Mouse (Mus musculus): ENCODE results near the gene Lemd1.
A peak's percentile ranks its signal among the peaks of the same experiment; 100 is the strongest.

Gene Lemd1

DNA sequence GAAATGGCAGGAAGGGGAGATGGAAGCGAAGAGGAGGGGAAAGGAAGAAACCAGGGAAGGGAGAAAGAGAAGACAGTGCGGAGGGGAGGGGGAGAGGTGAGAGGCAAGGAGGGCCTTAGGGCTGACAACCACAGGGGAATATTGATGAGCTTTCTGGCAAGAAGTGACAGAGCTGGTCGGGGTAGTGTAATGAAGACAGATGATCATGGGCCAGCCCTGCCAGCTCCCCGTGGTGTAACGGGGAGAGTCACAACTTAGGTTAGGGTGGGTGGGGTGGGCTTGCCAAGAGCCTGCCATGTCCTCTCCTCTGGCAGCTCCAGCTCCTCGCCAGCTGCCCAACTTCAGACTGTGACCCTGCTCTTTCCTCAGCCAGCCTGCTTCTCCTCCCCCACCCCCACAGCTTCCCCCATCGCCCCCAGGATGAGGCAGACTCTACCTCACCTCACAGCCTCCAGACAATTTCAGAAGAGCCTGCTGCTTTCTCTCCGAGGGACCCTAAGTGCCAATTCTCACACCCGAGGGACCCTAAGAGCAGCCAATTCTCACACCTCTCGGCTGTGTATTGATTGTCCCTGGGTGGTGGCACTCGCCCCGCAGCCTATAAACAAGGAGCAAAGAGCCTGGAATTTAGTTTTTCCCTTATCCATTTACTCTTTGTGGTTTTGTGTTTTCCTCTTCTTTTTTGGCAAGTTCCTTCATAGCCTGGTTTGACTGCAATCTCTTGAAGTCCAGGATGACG is 26.3 kb upstream of the Lemd1 start:
- DNase-seq (ENCODE audit: extremely low read depth, insufficient read length, low spot score) = no peak

DNA sequence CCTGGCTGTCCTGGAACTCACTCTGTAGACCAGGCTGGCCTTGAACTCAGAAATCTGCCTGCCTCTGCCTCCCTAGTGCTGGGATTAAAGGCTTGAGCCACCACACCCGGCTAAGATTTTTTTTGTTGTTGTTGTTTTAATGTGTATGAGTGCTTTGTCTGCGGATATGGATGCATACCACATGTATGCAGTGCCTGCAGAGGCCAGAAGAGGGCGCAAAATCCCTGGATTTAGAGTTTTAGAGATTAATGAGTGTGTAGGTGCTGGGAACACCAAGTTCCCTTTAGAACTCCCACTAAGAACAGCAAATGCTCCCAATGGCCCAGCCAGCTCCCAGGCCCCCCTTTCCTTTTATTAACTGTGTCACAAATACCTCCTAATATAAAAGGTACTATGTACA is 25.4 kb upstream of the Lemd1 start:
- no peak for DNase-seq (ENCODE audit: extremely low read depth, insufficient read length, low spot score)

DNA sequence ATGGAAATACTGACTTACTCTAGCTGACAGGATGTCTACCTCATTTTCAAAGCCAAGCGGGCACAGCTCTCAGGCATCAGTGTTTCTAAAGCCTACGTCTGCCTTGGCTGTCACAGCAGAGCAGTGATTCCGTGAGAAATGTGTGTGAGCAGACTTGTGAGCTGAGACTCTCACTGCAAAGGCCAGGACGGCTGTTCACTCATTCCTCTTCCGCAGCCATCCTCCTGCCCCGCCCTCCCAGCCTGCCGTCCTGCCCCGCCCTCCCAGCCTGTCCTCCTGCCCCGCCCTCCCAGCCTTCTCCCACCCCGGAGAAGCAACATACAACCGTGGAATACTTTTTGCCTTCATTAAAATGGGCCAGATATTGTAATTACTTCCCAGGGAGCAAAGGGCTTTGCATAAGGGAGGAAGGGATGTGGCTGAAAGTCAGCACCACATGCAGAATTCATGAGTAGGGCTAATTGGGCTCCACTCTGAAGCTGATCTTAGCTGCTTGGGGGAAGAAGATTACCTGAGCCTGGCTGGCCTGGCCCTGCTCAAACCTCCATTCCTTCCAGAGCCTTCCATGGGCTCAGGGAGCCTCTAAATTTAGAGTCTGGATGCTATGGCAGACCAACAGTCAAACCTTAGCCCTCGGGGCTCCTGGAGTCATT is 23.0 kb upstream of the Lemd1 start:
- DNase-seq (ENCODE audit: extremely low read depth, insufficient read length, low spot score) = peak; percentile 36

DNA sequence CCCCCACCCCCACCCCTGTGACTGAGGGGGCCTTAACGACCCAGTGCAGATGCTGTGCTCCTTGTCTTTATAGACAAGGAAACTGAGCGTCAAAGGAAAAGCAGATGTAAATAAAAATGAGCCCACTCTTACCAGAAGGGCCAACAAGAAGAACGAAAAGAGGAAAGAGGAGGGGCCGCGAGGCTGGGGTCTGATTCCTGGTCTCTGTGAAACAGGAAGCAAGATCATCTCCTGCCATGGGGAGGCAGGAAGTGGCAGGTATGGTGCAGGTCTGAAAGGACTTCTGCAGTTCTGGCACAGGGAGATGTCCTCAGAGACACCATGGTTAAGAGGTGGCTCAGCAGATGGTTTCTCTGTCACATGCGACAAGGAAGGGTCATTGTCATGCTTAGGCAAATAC is 20.5 kb upstream of the Lemd1 start:
- DNase-seq (ENCODE audit: extremely low read depth, insufficient read length, low spot score) = no peak

DNA sequence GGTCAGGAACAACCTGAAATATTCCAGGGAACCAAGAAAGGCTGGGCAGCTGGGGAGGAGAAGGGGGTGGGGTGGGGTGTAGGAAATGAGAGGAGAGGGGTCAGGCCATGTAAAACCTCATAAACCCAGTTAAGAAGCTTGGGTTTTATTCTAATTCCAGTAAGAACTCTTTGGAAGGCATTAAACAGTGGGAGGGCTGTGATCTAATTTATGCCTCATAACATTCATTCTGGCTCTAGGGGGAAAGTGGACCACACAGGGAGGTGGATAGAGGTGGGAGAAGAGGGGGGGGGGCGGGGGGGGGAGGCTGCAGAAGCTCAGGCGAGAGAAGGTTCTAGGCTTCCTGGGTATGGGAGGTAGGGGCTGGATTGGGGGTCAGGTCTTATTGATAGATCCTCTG is 19.6 kb upstream of the Lemd1 start:
- no peak for DNase-seq (ENCODE audit: extremely low read depth, insufficient read length, low spot score)

DNA sequence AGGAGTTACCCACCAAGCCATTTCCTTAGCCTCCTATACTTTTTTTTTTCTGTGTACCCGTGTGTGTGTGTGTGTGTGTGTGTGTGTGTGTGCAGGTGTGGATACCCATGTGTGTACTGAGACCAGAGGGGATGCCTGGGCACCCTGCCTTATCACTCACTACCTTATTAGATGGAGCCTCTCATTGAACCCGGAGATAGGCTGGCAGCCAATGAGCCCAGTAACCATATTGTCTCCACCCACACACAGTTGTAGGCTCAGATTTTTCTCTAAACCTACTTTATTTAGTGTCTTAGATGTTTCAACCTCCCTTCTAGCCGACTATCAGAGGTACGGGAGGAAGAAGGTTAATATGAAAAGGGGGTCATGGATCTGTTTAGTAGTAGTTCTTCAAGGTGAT is 4.9 kb upstream of the Lemd1 start:
- DNase-seq (ENCODE audit: extremely low read depth, insufficient read length, low spot score) = no peak

DNA sequence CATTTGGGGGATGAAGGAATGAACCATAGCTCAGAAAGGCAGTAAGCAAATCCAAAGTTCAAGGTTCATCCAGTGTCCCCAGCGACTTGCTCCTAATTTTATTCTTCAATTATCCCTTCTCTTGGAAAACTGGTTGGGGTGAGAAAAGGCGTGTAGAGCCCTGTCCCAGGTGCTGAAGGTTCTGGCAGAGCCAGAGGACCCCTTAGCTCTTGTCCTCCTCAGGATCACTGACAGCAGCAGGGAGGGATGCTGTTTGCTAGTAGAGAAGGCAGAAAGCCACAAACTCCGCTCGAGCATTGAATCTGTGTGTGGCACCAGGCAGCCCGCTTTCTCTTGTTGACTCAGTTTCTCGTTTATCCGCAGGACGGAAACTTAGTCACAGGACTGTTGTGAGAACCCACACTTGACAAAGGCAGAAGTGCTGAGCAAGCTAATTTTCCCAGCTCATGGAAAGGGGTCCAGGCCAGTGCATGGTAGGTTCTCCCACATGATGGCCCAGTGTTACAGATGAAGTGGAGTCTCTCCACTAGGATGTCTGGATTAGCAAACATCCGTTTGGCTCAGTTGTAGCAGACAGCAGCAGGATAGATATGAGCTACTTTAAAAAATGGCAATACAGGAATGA is 2.7 kb upstream of the Lemd1 start:
- no peak for DNase-seq (ENCODE audit: extremely low read depth, insufficient read length, low spot score)

DNA sequence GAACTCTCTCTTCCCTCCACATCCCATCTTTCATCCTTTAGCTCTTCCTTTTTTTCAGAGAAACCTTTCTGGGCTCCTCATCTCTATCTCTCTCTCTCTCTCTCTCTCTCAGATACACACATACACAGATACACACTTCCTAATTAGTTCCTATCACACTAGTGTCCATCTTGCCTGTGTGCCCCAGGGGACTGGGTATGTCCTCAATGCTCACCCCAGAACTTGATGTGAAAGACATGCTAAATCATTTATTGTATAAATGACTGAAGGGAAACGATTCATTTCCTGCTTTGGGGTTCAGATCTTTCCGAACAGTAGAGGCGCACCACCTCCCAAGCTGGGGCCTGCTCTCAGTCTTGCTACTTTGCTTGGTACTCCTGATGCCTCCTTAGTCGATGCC is 2.0 kb upstream of the Lemd1 start:
- DNase-seq (ENCODE audit: extremely low read depth, insufficient read length, low spot score) = no peak

DNA sequence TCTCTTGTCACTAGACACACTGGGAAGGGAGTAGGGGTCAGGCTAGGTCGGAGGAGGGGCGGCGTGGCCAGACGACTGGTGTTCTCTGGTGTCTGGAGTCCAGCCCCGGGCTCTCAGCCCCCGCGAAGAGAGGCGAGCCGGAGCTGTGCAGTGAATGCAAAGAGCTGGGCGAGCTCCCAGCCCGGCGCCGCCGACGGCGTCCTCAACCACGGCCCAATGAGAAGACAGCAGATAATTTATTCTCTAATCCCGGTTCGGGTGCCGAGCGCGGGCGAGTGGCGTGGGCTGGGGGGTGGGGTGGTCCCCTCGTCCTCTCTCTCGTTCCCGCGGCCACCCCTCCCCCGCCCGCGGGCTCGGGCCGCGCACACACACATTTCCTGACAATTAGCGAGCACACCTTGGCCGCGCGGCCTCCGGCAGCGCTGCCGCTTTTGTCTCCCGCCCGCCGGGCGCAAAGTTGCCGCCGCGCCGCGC is 1.2 kb upstream of the Lemd1 start:
- DNase-seq (ENCODE audit: extremely low read depth, insufficient read length, low spot score) = no peak

DNA sequence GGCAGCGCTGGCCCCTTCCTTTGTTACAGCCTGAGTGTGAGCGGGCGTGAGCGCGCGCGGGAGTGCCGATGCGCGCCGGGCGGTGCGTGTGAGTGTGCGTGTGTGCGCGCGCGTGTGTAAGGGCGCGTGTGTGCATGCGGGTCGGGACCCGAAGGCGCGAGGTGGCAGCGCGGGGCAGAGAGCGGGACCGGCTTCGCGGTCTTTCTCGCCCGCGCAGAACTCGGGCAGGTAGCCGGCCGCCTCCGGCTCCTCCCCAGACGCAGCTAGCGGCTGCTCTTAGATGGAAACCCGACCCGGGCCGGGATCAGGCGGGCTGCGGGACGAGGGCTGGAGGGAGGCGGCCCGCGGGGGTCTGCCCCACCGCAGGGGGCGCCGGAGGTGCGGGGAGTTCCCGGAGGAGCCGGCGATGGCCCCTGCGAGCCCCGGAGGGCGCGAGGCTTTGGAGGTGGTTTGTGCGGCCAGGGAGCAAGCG is 574 bp upstream of the Lemd1 start:
- no peak for DNase-seq (ENCODE audit: extremely low read depth, insufficient read length, low spot score)

DNA sequence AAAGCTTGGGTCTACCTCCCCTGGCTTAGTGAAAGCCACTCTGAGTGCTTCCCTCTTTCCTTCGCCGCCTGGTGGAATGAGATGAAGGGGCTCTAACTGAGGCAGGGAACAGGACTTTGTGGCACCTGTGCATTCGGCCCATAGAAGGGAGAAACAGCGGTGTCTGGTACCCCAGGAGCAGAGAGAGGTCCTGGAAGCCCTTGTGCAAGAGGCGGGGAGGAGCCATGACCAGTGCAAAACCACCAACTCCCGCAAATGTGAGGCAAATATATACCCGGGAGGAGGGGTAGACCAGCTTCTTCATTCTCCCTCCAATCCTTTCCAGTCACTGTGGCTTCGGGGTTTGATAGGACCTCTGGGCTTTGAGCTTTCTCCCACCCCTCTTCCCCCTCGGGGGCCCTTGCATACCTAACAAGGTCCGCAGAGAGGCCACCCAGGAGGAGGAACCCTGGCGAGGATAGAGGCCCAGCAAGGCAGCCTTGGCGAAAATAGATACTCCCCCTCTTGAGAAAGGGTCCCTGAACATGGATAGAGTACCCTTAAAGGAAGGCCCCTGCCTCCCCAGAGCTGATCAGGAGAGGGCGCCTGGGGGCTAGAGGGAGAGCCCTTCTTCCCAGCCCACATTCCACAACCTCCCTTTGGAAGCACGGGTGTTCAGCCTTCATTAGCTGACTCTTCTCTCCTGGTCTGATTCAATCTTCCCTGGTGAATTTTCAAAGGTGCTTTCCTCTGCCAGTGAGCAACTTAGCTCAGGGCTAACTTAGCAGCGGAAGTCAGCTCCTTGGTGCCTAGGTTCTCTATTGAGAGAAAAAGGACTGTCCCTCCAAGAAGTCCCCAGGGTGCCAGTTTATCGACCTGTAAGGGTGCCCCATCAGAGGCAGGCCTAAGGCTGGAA is 802 bp downstream of the Lemd1 start:
- no peak for DNase-seq (ENCODE audit: extremely low read depth, insufficient read length, low spot score)

DNA sequence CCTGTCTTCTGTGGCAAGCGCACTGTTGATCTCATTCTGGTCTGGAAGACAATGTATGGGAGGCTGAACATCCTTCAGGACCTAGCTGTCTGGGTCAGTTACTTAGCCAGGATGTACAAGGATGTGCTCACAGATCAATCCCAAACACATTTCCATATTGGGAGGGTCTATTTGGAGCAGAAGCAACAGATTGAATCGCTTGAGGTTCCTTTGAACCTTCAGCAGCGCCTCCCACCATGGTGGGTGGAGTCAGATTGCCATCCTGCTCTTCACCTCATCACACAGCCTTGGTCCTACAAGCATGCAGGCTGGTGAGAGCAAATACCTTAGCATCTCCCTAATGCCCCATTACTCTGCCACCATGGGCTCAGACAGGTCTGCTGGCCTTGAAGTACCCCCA is 2.6 kb downstream of the Lemd1 start:
- DNase-seq (ENCODE audit: extremely low read depth, insufficient read length, low spot score) = no peak

DNA sequence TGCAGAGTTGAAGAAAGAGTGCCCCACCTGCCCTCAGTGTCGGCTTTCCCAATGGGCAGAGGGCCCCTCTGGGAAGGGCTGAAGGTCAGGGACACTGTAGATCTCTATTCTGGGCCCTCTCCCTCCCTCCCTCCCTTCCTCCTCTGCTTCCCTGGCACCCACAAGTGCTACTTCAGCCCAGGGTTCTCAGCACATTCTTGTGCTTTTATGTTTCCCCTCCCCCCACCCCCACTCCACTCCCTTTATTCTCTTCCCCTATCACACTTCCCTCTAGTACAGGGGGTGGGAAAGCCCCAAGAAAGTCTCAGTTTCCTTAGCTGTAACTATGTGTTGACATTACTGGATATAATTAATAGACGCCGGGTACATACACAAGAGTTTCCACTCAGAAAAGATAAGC is 3.4 kb downstream of the Lemd1 start:
- DNase-seq (ENCODE audit: extremely low read depth, insufficient read length, low spot score) = no peak

DNA sequence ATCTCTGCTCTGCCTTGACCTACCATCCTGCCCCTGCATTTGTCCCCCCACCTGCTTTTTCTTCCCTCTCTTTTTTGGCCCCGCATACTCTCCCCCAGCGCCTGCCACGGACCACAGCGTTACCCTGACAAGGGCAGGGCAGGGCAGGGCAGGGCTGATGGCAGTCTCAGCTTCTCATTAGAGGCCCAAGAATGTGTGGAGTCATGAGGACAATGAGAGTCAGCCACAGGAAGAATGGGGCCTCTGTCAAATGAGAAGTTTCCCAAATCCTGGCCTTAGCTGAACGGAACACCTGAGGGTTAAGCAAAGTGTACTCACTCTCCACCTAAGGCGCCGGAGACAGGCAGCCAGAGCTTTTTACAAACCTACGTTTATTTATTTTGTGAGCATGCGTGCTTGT is 3.9 kb downstream of the Lemd1 start:
- DNase-seq (ENCODE audit: extremely low read depth, insufficient read length, low spot score) = peak; percentile 55

DNA sequence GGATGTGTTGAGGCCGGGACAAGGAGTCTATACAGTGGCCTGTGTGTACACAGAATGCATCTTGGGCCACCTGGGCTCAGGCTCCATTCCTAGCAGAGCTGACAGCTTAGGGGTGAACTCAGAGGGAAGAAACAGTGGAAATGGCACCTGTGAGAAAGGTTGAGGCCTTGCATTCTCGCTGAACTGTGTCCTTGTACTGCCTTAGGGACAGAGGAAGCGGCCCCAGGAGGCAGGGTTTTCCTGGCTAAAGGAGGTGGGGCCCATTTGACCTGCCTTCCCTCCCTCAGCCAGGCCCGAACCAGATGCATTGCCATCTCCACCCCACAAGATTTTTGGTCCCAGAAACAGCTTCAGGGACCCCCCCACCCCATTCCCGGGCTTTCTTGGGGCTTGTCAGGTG is 4.5 kb downstream of the Lemd1 start:
- peak; percentile 76 for DNase-seq (ENCODE audit: extremely low read depth, insufficient read length, low spot score)

DNA sequence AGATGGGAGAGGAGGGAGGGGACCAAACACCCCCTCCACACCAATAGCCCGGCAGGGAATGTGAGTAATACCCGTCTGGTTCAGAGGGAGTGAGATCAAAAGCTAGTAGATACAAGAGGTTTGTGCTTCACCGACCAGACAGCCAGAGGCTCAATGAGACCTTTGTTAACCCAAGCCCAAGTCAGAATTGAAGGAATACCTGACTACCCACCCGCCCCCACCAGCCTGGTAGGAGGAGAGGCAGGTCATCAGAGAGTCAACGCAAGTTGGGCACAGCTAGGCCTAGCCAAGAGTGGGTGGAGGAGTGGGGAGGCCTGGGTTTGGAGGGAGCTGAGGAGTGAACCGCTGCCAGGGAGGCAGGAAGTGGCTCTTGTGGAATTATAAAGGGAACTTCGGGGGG is 5.1 kb downstream of the Lemd1 start:
- peak; percentile 75 for DNase-seq (ENCODE audit: extremely low read depth, insufficient read length, low spot score)

DNA sequence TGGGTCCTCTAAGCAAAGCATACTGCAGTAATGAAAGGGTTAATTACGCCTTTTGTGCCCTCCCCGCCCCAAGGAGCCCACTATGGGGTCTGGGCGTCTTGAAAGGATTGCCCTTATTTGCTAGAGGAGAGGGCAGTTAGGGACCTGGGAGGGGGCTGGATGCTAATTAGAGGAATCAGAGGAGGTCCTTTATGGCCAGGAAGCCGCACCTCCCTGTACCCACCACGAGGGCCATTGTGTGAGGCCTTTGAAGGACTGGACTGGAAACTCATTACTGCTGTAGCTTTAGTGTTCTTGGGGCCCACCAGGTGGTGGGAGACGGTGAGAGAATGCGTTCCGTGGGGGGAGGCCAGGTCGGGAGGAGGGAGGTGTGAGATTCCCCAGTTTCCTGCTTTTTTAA is 6.4 kb downstream of the Lemd1 start:
- no peak for DNase-seq (ENCODE audit: extremely low read depth, insufficient read length, low spot score)

DNA sequence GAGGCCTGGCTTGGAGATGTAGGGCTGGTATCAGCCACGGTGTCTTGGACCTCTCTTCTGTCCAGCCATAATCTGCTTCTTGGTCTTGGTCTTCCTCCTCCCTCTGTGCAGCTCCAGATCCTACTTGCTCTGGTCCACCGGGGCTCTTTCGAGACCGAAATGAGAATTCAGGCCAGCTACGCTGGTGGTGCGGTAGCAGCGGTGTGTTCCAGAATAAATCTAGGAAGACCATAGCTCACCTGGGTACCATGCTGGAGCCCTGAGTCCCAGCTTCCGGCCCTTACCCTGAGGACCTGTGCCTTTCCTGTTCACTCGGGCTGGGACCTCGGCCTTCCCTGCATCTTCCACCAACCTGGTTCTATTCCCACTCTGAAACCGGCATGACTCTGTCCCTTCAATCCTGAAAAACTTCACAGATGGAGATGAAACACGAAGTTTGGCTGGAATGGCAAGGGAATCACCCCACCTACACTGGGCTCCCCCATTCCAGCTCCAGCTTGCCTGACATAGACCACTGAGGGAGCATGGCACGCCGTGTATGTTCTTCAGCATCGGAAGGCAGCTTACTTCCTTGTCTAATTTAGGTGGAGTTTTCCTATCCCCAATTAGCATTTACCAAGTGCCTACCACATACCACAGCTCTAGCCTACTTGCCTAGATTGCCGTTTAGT is 7.3 kb downstream of the Lemd1 start:
- no peak for DNase-seq (ENCODE audit: extremely low read depth, insufficient read length, low spot score)

DNA sequence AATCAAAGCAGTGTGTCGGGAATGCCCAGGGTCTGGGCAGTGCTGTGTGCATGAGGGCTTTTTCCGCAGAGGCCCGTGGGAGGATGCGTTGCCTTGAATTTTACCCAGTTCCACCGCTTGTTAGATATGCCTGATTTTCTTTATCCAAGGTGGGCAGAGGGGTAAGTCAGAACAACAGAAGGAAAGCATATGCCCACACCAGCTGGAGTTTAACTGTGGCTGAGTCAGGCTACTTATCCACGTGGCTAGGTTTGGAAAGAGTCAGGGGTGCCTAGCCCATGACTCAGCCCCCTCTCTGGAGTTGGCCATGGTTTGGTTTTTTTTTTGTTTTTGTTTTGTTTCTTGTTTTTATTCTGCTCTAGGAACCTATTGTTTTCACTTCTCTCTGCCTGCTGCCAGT is 8.0 kb downstream of the Lemd1 start:
- peak; percentile 36 for DNase-seq (ENCODE audit: extremely low read depth, insufficient read length, low spot score)

DNA sequence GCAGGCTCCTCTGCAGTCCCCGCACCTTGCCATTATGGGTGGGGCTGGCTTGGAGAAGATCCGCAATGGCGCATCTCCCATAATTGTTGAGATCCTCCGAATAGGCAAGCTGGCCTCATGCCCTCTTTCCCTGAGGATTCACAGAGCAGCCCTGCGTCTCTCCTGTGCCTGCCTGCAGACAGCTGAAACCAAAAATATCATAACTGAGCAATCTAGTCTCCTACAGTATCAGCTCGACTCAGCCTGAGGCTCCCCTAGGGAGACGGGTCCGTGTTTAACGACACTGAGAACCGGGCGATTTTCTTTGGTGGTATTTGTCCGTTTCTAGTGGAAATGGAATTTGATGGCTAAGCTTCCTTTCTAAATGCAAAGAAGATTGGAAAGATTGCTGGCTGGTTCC is 8.7 kb downstream of the Lemd1 start:
- DNase-seq (ENCODE audit: extremely low read depth, insufficient read length, low spot score) = no peak

Measured in 3134 (cell line).